Mouse (Mus musculus): ENCODE results near the gene Ldlrad1. TPM values are rescaled to one million over a fixed set of nuclear protein-coding genes. Genes with fewer than 3 reads are reported as not detected.
A peak's percentile ranks its signal among the peaks of the same experiment; 100 is the strongest.

Ldlrad1 gene
- polyA plus RNA-seq, 1 experiment from 2014 or later, result not detected

DNA sequence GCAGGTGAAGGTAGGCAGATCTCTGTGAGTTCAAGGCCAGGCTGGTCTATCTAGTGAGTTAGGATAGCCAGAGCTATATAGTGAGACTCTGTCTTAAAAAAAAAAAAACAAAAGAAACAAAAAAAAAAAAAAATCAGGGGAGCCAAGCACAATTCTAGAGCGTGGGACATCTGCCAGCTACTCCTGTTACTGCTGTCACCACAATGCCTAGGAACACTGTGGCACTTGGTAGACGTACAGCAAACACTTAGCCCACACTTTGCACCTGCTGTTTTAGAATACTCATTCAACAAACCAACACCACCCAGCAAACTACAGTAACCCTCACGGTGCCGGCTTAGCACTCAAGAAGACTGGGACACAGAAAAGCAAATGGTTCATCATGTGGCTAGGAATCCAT lies 2.5 kb downstream of the Ldlrad1 start:
- Histone ChIP-seq H3K4me3 (ENCODE audit: control insufficient read depth in 1 of 2, insufficient read depth in 1 of 2, low read depth in 1 of 2, low read length in 2 of 2) (no peak overlapping the region), H3K4me2 (ENCODE audit: low read length) (no peak overlapping the region), H3K27me3 (ENCODE audit: control insufficient read depth, insufficient read depth, low read length) (peaks cover 45% of the 10 kb centered on the region), H3K36me3 (ENCODE audit: control insufficient read depth, insufficient read depth, low read length) (peaks cover 13% of the 10 kb centered on the region), H3K9me3 (ENCODE audit: control insufficient read depth, low read length) (no peaks in the 10 kb centered on the region), H3K9ac (ENCODE audit: low read length) (no peak overlapping the region), H3K4me1 (ENCODE audit: control insufficient read depth in 2 of 2, insufficient read depth in 2 of 2, low read length in 2 of 2) (peaks cover 0 to 4% of the 10 kb centered on the region in 2 experiments; a peak in 2 of 4 replicates), H3K27ac (replicated peaks in 1 of 2; ENCODE audit: control insufficient read depth in 1 of 2, insufficient read depth in 1 of 2, low read depth in 2 of 2, low read length in 2 of 2) (no peak overlapping the region)
- 48% methylated on average over 4 of the region's 4 CpGs for WGBS
- ATAC-seq (ENCODE audit: insufficient number of reproducible peaks, insufficient read depth, low FRiP score, low read depth), result 0 out of 2 replicates have a peak, but pooled peaks have one; percentile 17

- H3K4me2 ChIP-seq (ENCODE audit: low read length), result no peak overlapping the region
- no peak for ATAC-seq (ENCODE audit: insufficient number of reproducible peaks, insufficient read depth, low FRiP score, low read depth)
- peaks cover 8% of the 10 kb centered on the region; the same call in 1 of the 2 replicates for H3K36me3 ChIP-seq (ENCODE audit: control insufficient read depth, insufficient read depth, low read length)
- WGBS, result 73% methylated on average over 5 of the region's 5 CpGs
- H3K4me1 ChIP-seq (ENCODE audit: control insufficient read depth in 2 of 2, insufficient read depth in 2 of 2, low read length in 2 of 2), result peaks cover 0 to 4% of the 10 kb centered on the region in 2 experiments; a peak in 2 of 4 replicates
- no peaks in the 10 kb centered on the region for H3K9me3 ChIP-seq (ENCODE audit: control insufficient read depth, low read length)
- H3K27ac ChIP-seq (replicated peaks in 1 of 2; ENCODE audit: control insufficient read depth in 1 of 2, insufficient read depth in 1 of 2, low read depth in 2 of 2, low read length in 2 of 2), result no peak overlapping the region
- H3K4me3 ChIP-seq (ENCODE audit: control insufficient read depth in 1 of 2, insufficient read depth in 1 of 2, low read depth in 1 of 2, low read length in 2 of 2), result no peak overlapping the region
- no peak overlapping the region for H3K9ac ChIP-seq (ENCODE audit: low read length)
- peaks cover 45% of the 10 kb centered on the region for H3K27me3 ChIP-seq (ENCODE audit: control insufficient read depth, insufficient read depth, low read length)
Measured at GRCm38 (mm10) chr4:107211936-107212335, 3.0 kb downstream of the Ldlrad1 start.

DNA sequence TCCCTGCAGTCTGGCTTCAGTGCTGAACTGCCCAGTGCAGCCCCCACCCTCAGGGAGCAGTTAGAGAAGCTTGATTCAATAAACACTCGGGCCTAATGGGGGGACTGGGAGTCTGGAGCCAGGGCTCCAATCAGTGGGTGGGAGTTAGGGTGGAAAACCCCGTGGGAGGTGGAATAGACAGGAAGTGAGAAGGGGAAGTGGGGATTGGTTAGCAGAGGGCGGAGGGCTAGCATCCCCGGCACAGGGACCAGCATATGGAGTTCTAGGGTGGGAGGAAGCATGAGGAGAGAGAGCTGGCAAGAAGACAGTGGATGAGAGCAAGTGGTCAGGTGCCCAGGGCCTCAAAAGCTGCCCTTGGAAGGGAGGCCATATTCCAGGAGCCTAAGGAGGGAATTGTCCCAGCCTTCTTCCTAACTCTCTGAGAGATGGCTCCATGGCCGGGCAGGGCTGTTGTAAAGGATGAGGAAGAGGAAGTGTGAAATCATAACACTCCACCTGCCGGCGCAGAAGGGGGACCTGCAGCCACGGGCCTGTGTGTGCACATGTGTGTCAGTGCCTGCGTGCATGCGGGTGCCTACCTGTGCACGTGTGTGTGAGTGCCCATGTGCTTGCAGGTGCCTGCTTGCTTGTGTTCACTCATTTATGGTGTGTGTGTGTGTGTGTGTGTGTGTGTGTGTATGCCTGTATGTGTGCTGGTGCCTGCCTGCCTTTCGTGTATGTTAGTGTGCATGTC lies 4.5 kb downstream of the Ldlrad1 start:
- ATAC-seq (ENCODE audit: insufficient number of reproducible peaks, insufficient read depth, low FRiP score, low read depth), result no peak
- Histone ChIP-seq H3K9me3 (ENCODE audit: control insufficient read depth, low read length) (no peaks in the 10 kb centered on the region), H3K36me3 (ENCODE audit: control insufficient read depth, insufficient read depth, low read length) (0 out of 2 replicates have a peak, but pooled peaks cover 6% of the 10 kb centered on the region), H3K27me3 (ENCODE audit: control insufficient read depth, insufficient read depth, low read length) (peaks cover 49% of the 10 kb centered on the region), H3K4me3 (ENCODE audit: control insufficient read depth in 1 of 2, insufficient read depth in 1 of 2, low read depth in 1 of 2, low read length in 2 of 2) (no peak overlapping the region), H3K4me1 (ENCODE audit: control insufficient read depth in 2 of 2, insufficient read depth in 2 of 2, low read length in 2 of 2) (peaks cover 0 to 4% of the 10 kb centered on the region in 2 experiments; a peak in 2 of 4 replicates), H3K4me2 (ENCODE audit: low read length) (no peak overlapping the region), H3K27ac (replicated peaks in 1 of 2; ENCODE audit: control insufficient read depth in 1 of 2, insufficient read depth in 1 of 2, low read depth in 2 of 2, low read length in 2 of 2) (no peak overlapping the region), H3K9ac (ENCODE audit: low read length) (no peak overlapping the region)
- WGBS, result 67% methylated on average over 12 of the region's 12 CpGs

DNA sequence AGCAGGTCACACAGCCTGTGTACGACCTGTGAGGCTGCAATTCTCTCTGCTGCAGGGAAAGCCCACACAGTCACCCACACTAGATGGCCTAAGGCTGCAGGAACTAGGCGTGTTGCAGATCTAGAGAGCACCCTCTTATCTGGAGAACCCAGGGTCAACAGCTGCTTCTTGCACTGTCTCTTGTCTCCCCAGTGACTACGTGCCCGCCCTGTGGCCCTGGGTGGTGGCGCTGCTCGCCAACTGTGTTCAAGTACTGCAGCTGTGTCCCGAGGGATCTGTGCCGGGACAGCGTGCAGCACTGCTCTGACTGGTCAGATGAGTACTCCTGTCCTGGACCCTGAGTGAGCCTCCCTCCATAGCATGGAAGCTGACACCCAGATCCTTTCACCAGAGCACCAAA lies 8.6 kb downstream of the Ldlrad1 start:
- H3K4me1 ChIP-seq (ENCODE audit: control insufficient read depth in 2 of 2, insufficient read depth in 2 of 2, low read length in 2 of 2), result no peaks in the 10 kb centered on the region
- H3K4me2 ChIP-seq (ENCODE audit: low read length), result no peak overlapping the region
- no peaks in the 10 kb centered on the region for H3K36me3 ChIP-seq (ENCODE audit: control insufficient read depth, insufficient read depth, low read length)
- no peak overlapping the region for H3K9ac ChIP-seq (ENCODE audit: low read length)
- WGBS, result 55% methylated on average over 9 of the region's 9 CpGs
- no peak for ATAC-seq (ENCODE audit: insufficient number of reproducible peaks, insufficient read depth, low FRiP score, low read depth)
- no peaks in the 10 kb centered on the region for H3K9me3 ChIP-seq (ENCODE audit: control insufficient read depth, low read length)
- no peak overlapping the region for H3K27ac ChIP-seq (replicated peaks in 1 of 2; ENCODE audit: control insufficient read depth in 1 of 2, insufficient read depth in 1 of 2, low read depth in 2 of 2, low read length in 2 of 2)
- no peak overlapping the region for H3K4me3 ChIP-seq (ENCODE audit: control insufficient read depth in 1 of 2, insufficient read depth in 1 of 2, low read depth in 1 of 2, low read length in 2 of 2)
- H3K27me3 ChIP-seq (ENCODE audit: control insufficient read depth, insufficient read depth, low read length), result peaks cover 36% of the 10 kb centered on the region

DNA sequence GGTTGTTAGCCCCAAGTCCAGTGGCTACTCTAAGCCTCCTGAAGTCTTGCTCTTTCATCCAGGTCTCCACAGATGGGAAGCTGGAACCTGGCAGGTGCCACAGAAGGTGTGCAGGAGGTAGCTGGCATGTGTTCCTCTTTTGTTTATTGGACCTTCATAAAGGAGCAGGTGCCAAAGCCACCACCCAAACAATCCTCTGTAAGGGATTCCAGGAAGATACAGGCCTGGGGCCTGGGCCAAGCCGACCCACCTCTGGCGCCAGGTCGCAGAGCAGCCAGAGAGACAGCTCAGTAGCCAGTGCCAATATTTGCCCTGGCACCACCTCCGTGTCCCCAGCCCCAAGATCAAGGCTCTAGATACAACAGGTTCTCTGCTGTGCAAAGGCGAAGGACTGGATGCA lies 12.5 kb downstream of the Ldlrad1 start:
- Histone ChIP-seq H3K27ac (replicated peaks in 1 of 2; ENCODE audit: control insufficient read depth in 1 of 2, insufficient read depth in 1 of 2, low read depth in 2 of 2, low read length in 2 of 2) (no peak overlapping the region), H3K4me1 (ENCODE audit: control insufficient read depth in 2 of 2, insufficient read depth in 2 of 2, low read length in 2 of 2) (no peaks in the 10 kb centered on the region), H3K9me3 (ENCODE audit: control insufficient read depth, low read length) (no peaks in the 10 kb centered on the region), H3K4me2 (ENCODE audit: low read length) (no peak overlapping the region), H3K9ac (ENCODE audit: low read length) (no peak overlapping the region), H3K4me3 (ENCODE audit: control insufficient read depth in 1 of 2, insufficient read depth in 1 of 2, low read depth in 1 of 2, low read length in 2 of 2) (no peak overlapping the region), H3K36me3 (ENCODE audit: control insufficient read depth, insufficient read depth, low read length) (no peaks in the 10 kb centered on the region), H3K27me3 (ENCODE audit: control insufficient read depth, insufficient read depth, low read length) (peaks cover 5% of the 10 kb centered on the region)
- ATAC-seq (ENCODE audit: insufficient number of reproducible peaks, insufficient read depth, low FRiP score, low read depth), result no peak
- 87% methylated on average over 5 of the region's 5 CpGs for WGBS

GRCm38 (mm10) chr4:107223225-107224204 lies 14.5 kb downstream of the Ldlrad1 start:
- Histone ChIP-seq H3K9me3 (ENCODE audit: control insufficient read depth, low read length) (no peaks in the 10 kb centered on the region), H3K36me3 (ENCODE audit: control insufficient read depth, insufficient read depth, low read length) (no peaks in the 10 kb centered on the region), H3K27ac (replicated peaks in 1 of 2; ENCODE audit: control insufficient read depth in 1 of 2, insufficient read depth in 1 of 2, low read depth in 2 of 2, low read length in 2 of 2) (no peak overlapping the region), H3K4me2 (ENCODE audit: low read length) (no peak overlapping the region), H3K4me3 (ENCODE audit: control insufficient read depth in 1 of 2, insufficient read depth in 1 of 2, low read depth in 1 of 2, low read length in 2 of 2) (no peak overlapping the region), H3K9ac (ENCODE audit: low read length) (no peak overlapping the region), H3K4me1 (ENCODE audit: control insufficient read depth in 2 of 2, insufficient read depth in 2 of 2, low read length in 2 of 2) (no peaks in the 10 kb centered on the region), H3K27me3 (ENCODE audit: control insufficient read depth, insufficient read depth, low read length) (no peaks in the 10 kb centered on the region; the same call in 1 of the 2 replicates)
- WGBS, result 83% methylated on average over 11 of the region's 11 CpGs
- peak; percentile 75 for ATAC-seq (ENCODE audit: insufficient number of reproducible peaks, insufficient read depth, low FRiP score, low read depth)

- H3K9ac ChIP-seq (ENCODE audit: low read length), result no peak overlapping the region
- H3K9me3 ChIP-seq (ENCODE audit: control insufficient read depth, low read length), result no peaks in the 10 kb centered on the region
- 83% methylated on average over 2 of the region's 2 CpGs for WGBS
- H3K4me2 ChIP-seq (ENCODE audit: low read length), result no peak overlapping the region
- H3K4me1 ChIP-seq (ENCODE audit: control insufficient read depth in 2 of 2, insufficient read depth in 2 of 2, low read length in 2 of 2), result no peaks in the 10 kb centered on the region
- H3K27ac ChIP-seq (replicated peaks in 1 of 2; ENCODE audit: control insufficient read depth in 1 of 2, insufficient read depth in 1 of 2, low read depth in 2 of 2, low read length in 2 of 2), result no peak overlapping the region
- H3K4me3 ChIP-seq (ENCODE audit: control insufficient read depth in 1 of 2, insufficient read depth in 1 of 2, low read depth in 1 of 2, low read length in 2 of 2), result no peak overlapping the region
- 0 out of 2 replicates have a peak, but pooled peaks cover 3% of the 10 kb centered on the region for H3K36me3 ChIP-seq (ENCODE audit: control insufficient read depth, insufficient read depth, low read length)
- H3K27me3 ChIP-seq (ENCODE audit: control insufficient read depth, insufficient read depth, low read length), result no peaks in the 10 kb centered on the region
- no peak for ATAC-seq (ENCODE audit: insufficient number of reproducible peaks, insufficient read depth, low FRiP score, low read depth)
Measured at GRCm38 (mm10) chr4:107226313-107226712, 17.3 kb downstream of the Ldlrad1 start.

Data from heart, embryonic 14.5 days (tissue).